Mouse (Mus musculus) embryo, embryonic 10.5 days (tissue): ENCODE data around the gene Traf1.

Experiments
- DNase-seq: peaks from one replicate; pipeline ENCODE4 v3.0.0-alpha.2; 2015; ENCODE audit warnings: low spot score

Traf1 gene

GRCm38 (mm10) chr2:34961481-34962036 is at the start of gene Traf1:
TSS of gene Traf1 (minus strand) at chr2:34961772.
- no peak for DNase-seq

- no peak for DNase-seq
Observed at GRCm38 (mm10) chr2:34998956-34999355, 37.4 kb upstream of the Traf1 start.

GRCm38 (mm10) chr2:34996506-34996905 is 34.9 kb upstream of the Traf1 start:
- no peak for DNase-seq

- peak; percentile 24 for DNase-seq
Observed at GRCm38 (mm10) chr2:34993696-34994356, 32.3 kb upstream of the Traf1 start.

GRCm38 (mm10) chr2:34992729-34993695 is 31.4 kb upstream of the Traf1 start:
- peak; percentile 87 for DNase-seq

GRCm38 (mm10) chr2:34991966-34992365 is 30.4 kb upstream of the Traf1 start:
- no peak for DNase-seq

- no peak for DNase-seq
Observed at GRCm38 (mm10) chr2:34989749-34990148, 28.2 kb upstream of the Traf1 start.

- DNase-seq = no peak
Observed at GRCm38 (mm10) chr2:34987595-34987994, 26.0 kb upstream of the Traf1 start.

- DNase-seq = no peak
Observed at GRCm38 (mm10) chr2:34984885-34985284, 23.3 kb upstream of the Traf1 start.

- peak; percentile 53 for DNase-seq
Observed at GRCm38 (mm10) chr2:34982906-34983698, 21.5 kb upstream of the Traf1 start.

- no peak for DNase-seq
Observed at GRCm38 (mm10) chr2:34982096-34982724, 20.6 kb upstream of the Traf1 start.

GRCm38 (mm10) chr2:34979459-34980011 is 18.0 kb upstream of the Traf1 start:
- no peak for DNase-seq

- DNase-seq = no peak
Observed at GRCm38 (mm10) chr2:34978226-34978625, 16.7 kb upstream of the Traf1 start.

- no peak for DNase-seq
Observed at GRCm38 (mm10) chr2:34976945-34977658, 15.5 kb upstream of the Traf1 start.

- no peak for DNase-seq
Observed at GRCm38 (mm10) chr2:34976447-34976846, 14.9 kb upstream of the Traf1 start.

- DNase-seq = no peak
Observed at GRCm38 (mm10) chr2:34973087-34973486, 11.5 kb upstream of the Traf1 start.

GRCm38 (mm10) chr2:34971080-34971888 is 9.7 kb upstream of the Traf1 start:
- no peak for DNase-seq

- DNase-seq = peak; percentile 82
Observed at GRCm38 (mm10) chr2:34970092-34970750, 8.6 kb upstream of the Traf1 start.

- no peak for DNase-seq
Observed at GRCm38 (mm10) chr2:34969166-34969565, 7.6 kb upstream of the Traf1 start.
